Mouse (Mus musculus): ENCODE measurements around the gene Exoc4. TPM values are rescaled to one million over a fixed set of nuclear protein-coding genes. Genes with fewer than 3 reads are reported as not detected.

The Exoc4 gene
- polyA plus RNA-seq, 1 experiment from 2014 or later = 70.0 TPM

- H3K36me3 ChIP-seq (ENCODE audit: control insufficient read depth, insufficient read depth) = no peaks in the 10 kb centered on the region
- no peaks in the 10 kb centered on the region for H3K4me1 ChIP-seq (replicated peaks; ENCODE audit: control insufficient read depth, insufficient read depth, low read length)
- H3K9ac ChIP-seq (replicated peaks; ENCODE audit: low read depth, low read length) = no peak overlapping the region
- 89% methylated on average over 4 of the region's 4 CpGs for WGBS
- no peak overlapping the region for H3K4me2 ChIP-seq (ENCODE audit: low read length)
- no peak for ATAC-seq
- H3K4me3 ChIP-seq (replicated peaks; ENCODE audit: low read length) = no peak overlapping the region
- H3K9me3 ChIP-seq (ENCODE audit: control insufficient read depth, low read length) = no peaks in the 10 kb centered on the region
- no peak overlapping the region for H3K27ac ChIP-seq (ENCODE audit: low read length)
- no peaks in the 10 kb centered on the region for H3K27me3 ChIP-seq (replicated peaks; ENCODE audit: control insufficient read depth, insufficient read depth, low read length)
Observed at GRCm38 (mm10) chr6:33575947-33576346, 327.1 kb downstream of the Exoc4 start.

GRCm38 (mm10) chr6:33608469-33608868, 359.6 kb downstream of the Exoc4 start:
- H3K27me3 ChIP-seq (replicated peaks; ENCODE audit: control insufficient read depth, insufficient read depth, low read length) = no peaks in the 10 kb centered on the region
- H3K9me3 ChIP-seq (ENCODE audit: control insufficient read depth, low read length) = no peaks in the 10 kb centered on the region
- no peaks in the 10 kb centered on the region for H3K36me3 ChIP-seq (ENCODE audit: control insufficient read depth, insufficient read depth)
- no peak overlapping the region for H3K4me2 ChIP-seq (ENCODE audit: low read length)
- no peaks in the 10 kb centered on the region for H3K4me1 ChIP-seq (replicated peaks; ENCODE audit: control insufficient read depth, insufficient read depth, low read length)
- WGBS = 93% methylated on average over 4 of the region's 4 CpGs
- H3K9ac ChIP-seq (replicated peaks; ENCODE audit: low read depth, low read length) = no peak overlapping the region
- no peak overlapping the region for H3K4me3 ChIP-seq (replicated peaks; ENCODE audit: low read length)
- H3K27ac ChIP-seq (ENCODE audit: low read length) = no peak overlapping the region
- no peak for ATAC-seq

GRCm38 (mm10) chr6:33613978-33614377, 365.1 kb downstream of the Exoc4 start:
- Histone ChIP-seq H3K4me2 (ENCODE audit: low read length) (no peak overlapping the region), H3K4me1 (replicated peaks; ENCODE audit: control insufficient read depth, insufficient read depth, low read length) (no peaks in the 10 kb centered on the region), H3K9me3 (ENCODE audit: control insufficient read depth, low read length) (no peaks in the 10 kb centered on the region), H3K4me3 (replicated peaks; ENCODE audit: low read length) (no peak overlapping the region), H3K27me3 (replicated peaks; ENCODE audit: control insufficient read depth, insufficient read depth, low read length) (no peaks in the 10 kb centered on the region), H3K9ac (replicated peaks; ENCODE audit: low read depth, low read length) (no peak overlapping the region), H3K36me3 (ENCODE audit: control insufficient read depth, insufficient read depth) (no peaks in the 10 kb centered on the region), H3K27ac (ENCODE audit: low read length) (no peak overlapping the region)
- WGBS = 28% methylated on average over 1 of the region's 1 CpGs
- ATAC-seq = no peak

GRCm38 (mm10) chr6:33618590-33618989, 369.7 kb downstream of the Exoc4 start:
- no peaks in the 10 kb centered on the region for H3K4me1 ChIP-seq (replicated peaks; ENCODE audit: control insufficient read depth, insufficient read depth, low read length)
- H3K9me3 ChIP-seq (ENCODE audit: control insufficient read depth, low read length) = no peaks in the 10 kb centered on the region
- no peak overlapping the region for H3K4me2 ChIP-seq (ENCODE audit: low read length)
- no peak for ATAC-seq
- no peak overlapping the region for H3K27ac ChIP-seq (ENCODE audit: low read length)
- whole genome bisulfite sequencing = 93% methylated on average over 5 of the region's 5 CpGs
- H3K4me3 ChIP-seq (replicated peaks; ENCODE audit: low read length) = no peak overlapping the region
- no peak overlapping the region for H3K9ac ChIP-seq (replicated peaks; ENCODE audit: low read depth, low read length)
- no peaks in the 10 kb centered on the region for H3K36me3 ChIP-seq (ENCODE audit: control insufficient read depth, insufficient read depth)
- no peaks in the 10 kb centered on the region for H3K27me3 ChIP-seq (replicated peaks; ENCODE audit: control insufficient read depth, insufficient read depth, low read length)

GRCm38 (mm10) chr6:33620701-33621100, 371.8 kb downstream of the Exoc4 start:
- no peak overlapping the region for H3K9ac ChIP-seq (replicated peaks; ENCODE audit: low read depth, low read length)
- H3K4me2 ChIP-seq (ENCODE audit: low read length) = no peak overlapping the region
- no peak for ATAC-seq
- H3K27ac ChIP-seq (ENCODE audit: low read length) = no peak overlapping the region
- H3K4me1 ChIP-seq (replicated peaks; ENCODE audit: control insufficient read depth, insufficient read depth, low read length) = no peaks in the 10 kb centered on the region
- no peaks in the 10 kb centered on the region for H3K36me3 ChIP-seq (ENCODE audit: control insufficient read depth, insufficient read depth)
- H3K4me3 ChIP-seq (replicated peaks; ENCODE audit: low read length) = no peak overlapping the region
- WGBS = 64% methylated on average over 1 of the region's 1 CpGs
- no peaks in the 10 kb centered on the region for H3K9me3 ChIP-seq (ENCODE audit: control insufficient read depth, low read length)
- H3K27me3 ChIP-seq (replicated peaks; ENCODE audit: control insufficient read depth, insufficient read depth, low read length) = no peaks in the 10 kb centered on the region

- Histone ChIP-seq H3K9me3 (ENCODE audit: control insufficient read depth, low read length) (no peaks in the 10 kb centered on the region), H3K27ac (ENCODE audit: low read length) (no peak overlapping the region), H3K27me3 (replicated peaks; ENCODE audit: control insufficient read depth, insufficient read depth, low read length) (no peaks in the 10 kb centered on the region), H3K4me3 (replicated peaks; ENCODE audit: low read length) (no peak overlapping the region), H3K36me3 (ENCODE audit: control insufficient read depth, insufficient read depth) (no peaks in the 10 kb centered on the region), H3K4me1 (replicated peaks; ENCODE audit: control insufficient read depth, insufficient read depth, low read length) (no peaks in the 10 kb centered on the region), H3K9ac (replicated peaks; ENCODE audit: low read depth, low read length) (no peak overlapping the region), H3K4me2 (ENCODE audit: low read length) (no peak overlapping the region)
- no peak for ATAC-seq
Observed at GRCm38 (mm10) chr6:33625931-33626330, 377.0 kb downstream of the Exoc4 start.

GRCm38 (mm10) chr6:33631133-33631532, 382.2 kb downstream of the Exoc4 start:
- Histone ChIP-seq H3K9ac (replicated peaks; ENCODE audit: low read depth, low read length) (no peak overlapping the region), H3K27ac (ENCODE audit: low read length) (no peak overlapping the region), H3K4me1 (replicated peaks; ENCODE audit: control insufficient read depth, insufficient read depth, low read length) (no peaks in the 10 kb centered on the region), H3K4me2 (ENCODE audit: low read length) (no peak overlapping the region), H3K27me3 (replicated peaks; ENCODE audit: control insufficient read depth, insufficient read depth, low read length) (no peaks in the 10 kb centered on the region), H3K4me3 (replicated peaks; ENCODE audit: low read length) (no peak overlapping the region), H3K9me3 (ENCODE audit: control insufficient read depth, low read length) (no peaks in the 10 kb centered on the region), H3K36me3 (ENCODE audit: control insufficient read depth, insufficient read depth) (no peaks in the 10 kb centered on the region)
- whole genome bisulfite sequencing = 100% methylated on average over 2 of the region's 2 CpGs
- ATAC-seq = no peak

- Histone ChIP-seq H3K4me3 (replicated peaks; ENCODE audit: low read length) (no peak overlapping the region), H3K4me2 (ENCODE audit: low read length) (no peak overlapping the region)
- 66% methylated on average over 2 of the region's 2 CpGs for WGBS
Observed at GRCm38 (mm10) chr6:33637192-33637591, 388.3 kb downstream of the Exoc4 start.

GRCm38 (mm10) chr6:33681778-33682640, 433.1 kb downstream of the Exoc4 start:
- peaks cover 9% of the 10 kb centered on the region for H3K4me1 ChIP-seq (replicated peaks; ENCODE audit: control insufficient read depth, insufficient read depth, low read length)
- no peaks in the 10 kb centered on the region for H3K9me3 ChIP-seq (ENCODE audit: control insufficient read depth, low read length)
- no peak overlapping the region for H3K9ac ChIP-seq (replicated peaks; ENCODE audit: low read depth, low read length)
- no peak overlapping the region for H3K4me3 ChIP-seq (replicated peaks; ENCODE audit: low read length)
- H3K36me3 ChIP-seq (ENCODE audit: control insufficient read depth, insufficient read depth) = no peaks in the 10 kb centered on the region
- ATAC-seq = peak; percentile 96
- WGBS = 27% methylated on average over 10 of the region's 10 CpGs
- peak overlapping the region; percentile 51 for H3K27ac ChIP-seq (ENCODE audit: low read length)
- no peaks in the 10 kb centered on the region for H3K27me3 ChIP-seq (replicated peaks; ENCODE audit: control insufficient read depth, insufficient read depth, low read length)
- H3K4me2 ChIP-seq (ENCODE audit: low read length) = no peak overlapping the region

More at GRCm38 (mm10) chr6:33637192-33637591, 388.3 kb downstream of the Exoc4 start:
- ATAC-seq = no peak
- Histone ChIP-seq H3K4me1 (replicated peaks; ENCODE audit: control insufficient read depth, insufficient read depth, low read length) (no peaks in the 10 kb centered on the region), H3K27ac (ENCODE audit: low read length) (no peak overlapping the region), H3K9me3 (ENCODE audit: control insufficient read depth, low read length) (no peaks in the 10 kb centered on the region), H3K27me3 (replicated peaks; ENCODE audit: control insufficient read depth, insufficient read depth, low read length) (no peaks in the 10 kb centered on the region), H3K9ac (replicated peaks; ENCODE audit: low read depth, low read length) (no peak overlapping the region), H3K36me3 (ENCODE audit: control insufficient read depth, insufficient read depth) (no peaks in the 10 kb centered on the region)

All from forebrain, embryonic 16.5 days (tissue).